Mouse (Mus musculus): ENCODE measurements around the gene Gm21921. TPM values are rescaled to one million over a fixed set of nuclear protein-coding genes. Genes with fewer than 3 reads are reported as not detected.
"Not testable (repeated sequence)": the region's sequence is repeated elsewhere in the genome, so short reads cannot be mapped to it uniquely, and the experiment has no call there.

The Gm21921 gene
- not detected in 2 replicates for polyA plus RNA-seq (2015; fragmentation: Nextera tagmentation; extraction: Ambion mirVana)

DNA sequence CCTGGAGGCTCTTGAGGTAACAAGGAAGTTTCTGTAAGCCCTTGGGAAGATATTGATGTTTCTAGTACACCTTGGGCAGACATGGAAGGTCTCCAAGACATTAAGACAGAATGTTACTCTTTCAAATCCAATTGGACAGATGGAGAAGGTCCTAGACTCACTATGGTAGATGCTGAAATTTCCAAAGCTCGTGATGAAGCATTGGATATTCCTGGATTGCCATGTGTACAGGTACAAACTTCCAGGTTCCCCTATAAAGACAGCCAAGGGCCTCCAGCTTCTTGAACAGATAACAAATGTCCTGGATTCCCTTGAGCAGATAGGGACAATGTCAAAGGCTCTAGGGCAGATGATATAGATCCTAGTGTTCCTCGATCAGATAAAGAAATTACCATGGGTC, at the start of gene Gm21921:
Gm21921 (minus strand) TSS at position 101 of the 400 bp plus-strand sequence.
- not testable (repeated sequence) for H3K4me1 ChIP-seq (ENCODE audit: control insufficient read depth, insufficient read depth, low read length); H3K4me3 ChIP-seq (replicated peaks; ENCODE audit: low read length); H3K27ac ChIP-seq (ENCODE audit: low read length); H3K4me2 ChIP-seq (ENCODE audit: low read depth, low read length); H3K9ac ChIP-seq (ENCODE audit: low read length); H3K27me3 ChIP-seq (ENCODE audit: control insufficient read depth, insufficient read depth, low read length); ATAC-seq (ENCODE audit: insufficient read depth, low FRiP score); H3K9me3 ChIP-seq (replicated peaks; ENCODE audit: control insufficient read depth, low read length); H3K36me3 ChIP-seq (ENCODE audit: control insufficient read depth, insufficient read depth, low read length)
- WGBS: no CpG with 5 or more reads among the region's 2 CpGs

Data from stomach, embryonic 16.5 days (tissue).